Mouse (Mus musculus): ENCODE data around the gene Fthl17e. TPM values are rescaled to one million over a fixed set of nuclear protein-coding genes. Genes with fewer than 3 reads are reported as not detected.
"Not testable (repeated sequence)": the region's sequence is repeated elsewhere in the genome, so short reads cannot be mapped to it uniquely, and the experiment has no call there.

Gene Fthl17e
- not detected in 2 replicates for polyA plus RNA-seq (2015; fragmentation: Nextera tagmentation; extraction: Ambion mirVana)

DNA sequence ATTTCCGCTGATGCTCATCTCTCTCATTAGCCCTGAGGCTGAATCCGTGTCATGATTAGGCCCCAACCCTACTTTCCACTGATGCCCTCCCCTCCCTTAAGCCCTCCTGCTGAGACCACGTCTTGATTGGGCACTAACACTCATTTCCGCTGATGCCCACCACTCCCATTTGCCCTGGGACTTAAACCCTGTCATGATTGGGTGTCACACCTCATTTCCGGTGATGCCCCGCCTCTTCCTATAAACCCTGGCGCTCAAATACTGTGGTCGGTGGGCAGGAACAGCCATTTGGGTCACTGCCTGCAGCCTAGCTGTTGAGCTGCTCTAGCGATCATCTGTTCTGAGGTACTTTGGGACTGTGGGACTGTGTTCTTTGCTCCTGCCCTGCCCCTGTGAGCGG, at the start of gene Fthl17e:
Fthl17e (plus strand) TSS at position 301 of the 400 bp plus-strand sequence.
- no CpG with 5 or more reads among the region's 10 CpGs for WGBS
- not testable (repeated sequence) for H3K27ac ChIP-seq (replicated peaks); H3K4me2 ChIP-seq; H3K4me3 ChIP-seq; H3K27me3 ChIP-seq; H3K9ac ChIP-seq; H3K9me3 ChIP-seq; ATAC-seq (ENCODE audit: low read depth); H3K36me3 ChIP-seq; H3K4me1 ChIP-seq (replicated peaks)

DNA sequence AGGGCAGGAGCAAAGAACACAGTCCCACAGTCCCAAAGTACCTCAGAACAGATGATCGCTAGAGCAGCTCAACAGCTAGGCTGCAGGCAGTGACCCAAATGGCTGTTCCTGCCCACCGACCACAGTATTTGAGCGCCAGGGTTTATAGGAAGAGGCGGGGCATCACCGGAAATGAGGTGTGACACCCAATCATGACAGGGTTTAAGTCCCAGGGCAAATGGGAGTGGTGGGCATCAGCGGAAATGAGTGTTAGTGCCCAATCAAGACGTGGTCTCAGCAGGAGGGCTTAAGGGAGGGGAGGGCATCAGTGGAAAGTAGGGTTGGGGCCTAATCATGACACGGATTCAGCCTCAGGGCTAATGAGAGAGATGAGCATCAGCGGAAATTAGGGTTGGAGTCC, 46.6 kb upstream of the Fthl17e start, which contains the start of gene Fthl17d:
Fthl17d (minus strand) TSS at position 101 of the 400 bp plus-strand sequence.
- WGBS = no CpG with 5 or more reads among the region's 9 CpGs
- ATAC-seq (ENCODE audit: low read depth); H3K9me3 ChIP-seq; H3K4me2 ChIP-seq; H3K27ac ChIP-seq (replicated peaks); H3K27me3 ChIP-seq; H3K36me3 ChIP-seq; H3K9ac ChIP-seq; H3K4me1 ChIP-seq (replicated peaks); H3K4me3 ChIP-seq: not testable (repeated sequence)

DNA sequence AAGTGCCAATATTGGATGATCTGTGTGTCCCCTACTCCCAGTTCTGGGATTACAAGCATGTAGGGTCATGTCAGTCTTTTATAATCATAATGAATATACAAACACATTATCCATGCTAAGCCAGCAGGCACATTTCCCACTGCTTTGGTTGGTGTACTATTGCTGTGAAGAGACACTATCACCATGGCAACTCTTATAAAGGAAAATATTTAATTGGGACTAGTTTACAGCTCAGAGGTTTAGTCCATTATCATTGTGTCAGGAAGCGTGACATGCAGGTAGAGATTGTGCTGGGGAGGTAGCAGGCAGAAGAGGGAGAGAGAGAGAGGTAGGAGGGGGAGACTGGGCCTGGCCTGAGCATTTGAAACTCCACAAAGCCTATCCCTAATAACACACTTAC, 17.2 kb upstream of the Fthl17e start:
- H3K27me3 ChIP-seq = no peaks in the 10 kb centered on the region
- no peak for ATAC-seq (ENCODE audit: low read depth)
- 63% methylated on average over 1 of the region's 1 CpGs for WGBS

DNA sequence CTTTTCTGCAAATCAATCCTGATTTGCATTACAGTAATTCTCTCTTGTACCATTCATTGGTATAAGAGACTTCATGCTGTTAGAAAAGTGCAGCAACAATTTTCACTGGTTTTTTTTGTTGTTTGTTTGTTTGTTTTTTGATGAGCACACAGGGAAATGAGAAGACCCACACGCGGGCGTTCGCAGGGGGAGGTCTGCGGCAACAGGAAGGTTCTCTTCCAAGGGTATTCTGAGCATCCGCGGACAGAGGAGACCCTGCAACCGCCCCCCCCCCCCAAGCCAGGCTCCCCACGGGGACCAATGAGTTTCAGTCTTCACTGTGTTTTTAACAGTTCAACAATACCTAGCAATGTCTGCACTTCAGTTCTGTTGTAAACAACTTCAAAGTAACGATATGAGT, 13.8 kb upstream of the Fthl17e start:
- Histone ChIP-seq H3K4me2 (no peak overlapping the region), H3K4me1 (replicated peaks) (no peaks in the 10 kb centered on the region), H3K36me3 (no peaks in the 10 kb centered on the region), H3K27me3 (no peaks in the 10 kb centered on the region), H3K4me3 (no peak overlapping the region), H3K9ac (no peak overlapping the region), H3K27ac (replicated peaks) (no peak overlapping the region), H3K9me3 (no peaks in the 10 kb centered on the region)
- WGBS = 61% methylated on average over 10 of the region's 10 CpGs
- no peak for ATAC-seq (ENCODE audit: low read depth)

More for the DNA sequence above, 17.2 kb upstream of the Fthl17e start:
- Histone ChIP-seq H3K9me3 (no peaks in the 10 kb centered on the region), H3K36me3 (no peaks in the 10 kb centered on the region), H3K4me2 (no peak overlapping the region), H3K27ac (replicated peaks) (no peak overlapping the region), H3K4me3 (no peak overlapping the region), H3K4me1 (replicated peaks) (no peaks in the 10 kb centered on the region), H3K9ac (no peak overlapping the region)

DNA sequence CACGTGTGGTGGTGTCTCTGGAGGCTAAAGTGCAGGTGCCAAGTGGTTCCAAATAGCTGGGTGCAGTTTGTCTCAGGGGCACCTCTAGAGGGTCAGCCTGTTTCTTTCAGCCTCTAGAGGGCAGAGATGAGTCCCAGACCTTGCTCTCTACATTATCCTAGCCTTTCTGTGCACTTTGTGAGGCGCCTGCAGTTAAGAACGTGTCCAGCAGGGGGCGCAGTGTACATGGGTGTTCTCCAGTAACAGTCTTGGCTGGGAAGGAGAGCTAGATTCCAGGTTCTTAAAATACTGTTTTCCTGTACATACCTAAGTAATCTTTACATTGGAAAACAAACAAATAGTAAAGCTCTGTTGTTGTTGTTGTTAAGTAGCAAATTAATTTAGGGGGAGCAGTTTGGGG, 8.3 kb downstream of the Fthl17e start:
- not testable (repeated sequence) for H3K9me3 ChIP-seq; ATAC-seq (ENCODE audit: low read depth); H3K4me3 ChIP-seq; H3K4me1 ChIP-seq (replicated peaks); H3K9ac ChIP-seq; H3K36me3 ChIP-seq; H3K27ac ChIP-seq (replicated peaks); H3K4me2 ChIP-seq; H3K27me3 ChIP-seq
- WGBS = 36% methylated on average over 3 of the region's 4 CpGs

DNA sequence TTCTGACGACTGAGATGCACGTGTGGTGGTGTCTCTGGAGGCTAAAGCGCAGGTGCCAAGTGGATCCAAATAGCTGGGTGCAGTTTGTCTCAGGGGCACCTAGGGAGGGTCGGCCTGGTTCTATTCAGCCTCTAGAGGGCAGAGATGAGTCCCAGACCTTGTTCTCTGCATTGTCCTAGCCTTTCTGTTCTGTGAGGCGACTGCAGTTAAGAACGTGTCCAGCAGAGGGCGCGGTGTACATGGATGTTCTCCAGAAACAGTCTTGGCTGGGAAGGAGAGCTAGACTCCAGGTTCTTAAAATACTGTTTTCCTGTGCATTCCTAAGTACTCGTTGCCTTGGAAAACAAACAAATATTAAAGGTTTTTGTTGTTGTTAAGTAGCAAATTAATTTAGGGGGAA, 27.7 kb downstream of the Fthl17e start:
- 30% methylated on average over 7 of the region's 9 CpGs for WGBS
- not testable (repeated sequence) for H3K4me2 ChIP-seq; H3K36me3 ChIP-seq; H3K9ac ChIP-seq; H3K27ac ChIP-seq (replicated peaks); H3K9me3 ChIP-seq; H3K4me1 ChIP-seq (replicated peaks); H3K4me3 ChIP-seq; ATAC-seq (ENCODE audit: low read depth); H3K27me3 ChIP-seq

DNA sequence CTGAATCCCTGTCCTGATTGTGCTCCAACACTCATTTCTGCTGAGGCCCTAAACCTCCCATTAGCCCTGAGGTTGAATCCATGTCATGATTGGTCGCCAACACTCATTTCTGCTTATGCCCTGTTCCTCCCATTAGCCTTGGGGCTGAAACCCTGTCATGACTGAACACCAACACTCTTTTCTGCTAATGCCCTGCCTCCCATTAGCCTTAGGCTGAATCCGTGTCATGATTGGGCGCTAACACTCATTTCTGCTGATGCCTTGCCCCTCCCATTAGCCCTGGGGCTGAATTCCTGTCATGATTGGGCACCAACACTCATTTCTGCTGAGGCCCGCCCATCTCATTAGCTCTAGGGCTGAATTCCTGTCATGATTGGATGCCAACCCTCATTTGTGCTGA, 28.8 kb downstream of the Fthl17e start:
- no peak overlapping the region for H3K4me3 ChIP-seq
- ATAC-seq (ENCODE audit: low read depth) = no peak
- WGBS = 90% methylated on average over 4 of the region's 4 CpGs

DNA sequence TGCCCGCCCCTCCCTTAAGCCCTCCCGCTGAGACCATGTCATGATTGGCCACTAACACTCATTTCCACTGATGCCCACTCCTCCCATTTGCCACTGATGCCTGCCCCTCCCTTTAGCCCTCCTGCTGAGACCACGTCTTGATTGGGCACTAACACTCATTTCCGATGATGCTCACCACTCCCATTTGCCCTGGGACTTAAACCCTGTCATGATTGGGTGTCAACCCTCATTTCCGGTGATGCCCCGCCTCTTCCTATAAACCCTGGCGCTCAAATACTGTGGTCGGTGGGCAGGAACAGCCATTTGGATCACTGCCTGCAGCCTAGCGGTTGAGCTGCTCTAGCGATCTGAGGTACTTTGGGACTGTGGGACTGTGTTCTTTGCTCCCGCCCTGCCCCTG, 29.4 kb downstream of the Fthl17e start, which contains the start of gene Fthl17f:
Fthl17f (plus strand) TSS at position 301 of the 400 bp plus-strand sequence.
- H3K36me3 ChIP-seq; H3K9me3 ChIP-seq; H3K9ac ChIP-seq; H3K27me3 ChIP-seq; H3K4me2 ChIP-seq; ATAC-seq (ENCODE audit: low read depth); H3K27ac ChIP-seq (replicated peaks); H3K4me3 ChIP-seq; H3K4me1 ChIP-seq (replicated peaks): not testable (repeated sequence)
- 91% methylated on average over 11 of the region's 11 CpGs for WGBS

More for the DNA sequence above, 28.8 kb downstream of the Fthl17e start:
- H3K4me1 ChIP-seq (replicated peaks) = no peaks in the 10 kb centered on the region
- no peak overlapping the region for H3K9ac ChIP-seq
- no peak overlapping the region for H3K27ac ChIP-seq (replicated peaks)
- H3K27me3 ChIP-seq = no peaks in the 10 kb centered on the region
- H3K9me3 ChIP-seq = no peaks in the 10 kb centered on the region
- H3K4me2 ChIP-seq = no peak overlapping the region
- H3K36me3 ChIP-seq = no peaks in the 10 kb centered on the region

DNA sequence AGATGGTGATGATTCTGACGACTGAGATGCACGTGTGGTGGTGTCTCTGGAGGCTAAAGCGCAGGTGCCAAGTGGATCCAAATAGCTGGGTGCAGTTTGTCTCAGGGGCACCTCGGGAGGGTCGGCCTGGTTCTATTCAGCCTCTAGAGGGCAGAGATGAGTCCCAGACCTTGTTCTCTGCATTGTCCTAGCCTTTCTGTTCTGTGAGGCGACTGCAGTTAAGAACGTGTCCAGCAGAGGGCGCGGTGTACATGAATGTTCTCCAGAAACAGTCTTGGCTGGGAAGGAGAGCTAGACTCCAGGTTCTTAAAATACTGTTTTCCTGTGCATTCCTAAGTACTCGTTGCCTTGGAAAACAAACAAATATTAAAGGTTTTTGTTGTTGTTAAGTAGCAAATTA, 44.4 kb downstream of the Fthl17e start:
- peak; percentile 50; the same call in 1 of the 2 replicates for ATAC-seq (ENCODE audit: low read depth)
- H3K9me3 ChIP-seq; H3K4me3 ChIP-seq; H3K27me3 ChIP-seq; H3K4me2 ChIP-seq; H3K27ac ChIP-seq (replicated peaks); H3K36me3 ChIP-seq; H3K4me1 ChIP-seq (replicated peaks); H3K9ac ChIP-seq: not testable (repeated sequence)
- WGBS = 17% methylated on average over 9 of the region's 10 CpGs

Other genes starting within 250 kb of the Fthl17e start
- gene Ssxb5, start 229.8 kb upstream of the Fthl17e start, polyA plus RNA-seq (2015; fragmentation: Nextera tagmentation; extraction: Ambion mirVana) = not detected in 2 replicates
- not detected in 2 replicates for gene Gm6592, start 189.5 kb upstream of the Fthl17e start, polyA plus RNA-seq (2015; fragmentation: Nextera tagmentation; extraction: Ambion mirVana)
- not detected in 2 replicates for gene Gm5751, start 159.2 kb upstream of the Fthl17e start, polyA plus RNA-seq (2015; fragmentation: Nextera tagmentation; extraction: Ambion mirVana)
- 17.5 and 20.7 TPM in 2 replicates for gene B630019K06Rik, start 141.1 kb upstream of the Fthl17e start, polyA plus RNA-seq (2015; fragmentation: Nextera tagmentation; extraction: Ambion mirVana)
- gene Fthl17b, start 70.5 kb upstream of the Fthl17e start, polyA plus RNA-seq (2015; fragmentation: Nextera tagmentation; extraction: Ambion mirVana) = not detected in 2 replicates
- not detected in 2 replicates for gene Fthl17c, start 56.9 kb upstream of the Fthl17e start, polyA plus RNA-seq (2015; fragmentation: Nextera tagmentation; extraction: Ambion mirVana)
- gene Fthl17d, start 46.7 kb upstream of the Fthl17e start, polyA plus RNA-seq (2015; fragmentation: Nextera tagmentation; extraction: Ambion mirVana) = not detected in 2 replicates
- gene Fthl17f, start 29.5 kb downstream of the Fthl17e start, polyA plus RNA-seq (2015; fragmentation: Nextera tagmentation; extraction: Ambion mirVana) = not detected in 2 replicates
- gene 4930402K13Rik, start 71.1 kb downstream of the Fthl17e start, polyA plus RNA-seq (2015; fragmentation: Nextera tagmentation; extraction: Ambion mirVana) = not detected in 2 replicates
- gene Lancl3, start 166.4 kb downstream of the Fthl17e start, polyA plus RNA-seq (2015; fragmentation: Nextera tagmentation; extraction: Ambion mirVana) = 1.7 and 1.8 TPM in 2 replicates
- gene Gm14862, start 223.4 kb downstream of the Fthl17e start, polyA plus RNA-seq (2015; fragmentation: Nextera tagmentation; extraction: Ambion mirVana) = not detected in 2 replicates
- 2.7 and 3.5 TPM in 2 replicates for gene Xk, start 239.3 kb downstream of the Fthl17e start, polyA plus RNA-seq (2015; fragmentation: Nextera tagmentation; extraction: Ambion mirVana)

Measured in neural tube, embryonic 13.5 days (tissue).